Mouse (Mus musculus) limb, embryonic 11.5 days (tissue): ENCODE results near the gene Cd274. TPM values are rescaled to one million over a fixed set of nuclear protein-coding genes. Genes with fewer than 3 reads are reported as not detected.
A peak's percentile ranks its signal among the peaks of the same experiment; 100 is the strongest.
"Not testable (repeated sequence)": the region's sequence is repeated elsewhere in the genome, so short reads cannot be mapped to it uniquely, and the experiment has no call there.

ENCODE experiments used
- ATAC-seq: fragments of 200-750 bp; cut with Nextera tagmentation; 2 replicates; pipeline ENCODE4 v1.8.0; 2017; ENCODE audit warnings: low read depth; ENCODE audit not compliant: insufficient number of reproducible peaks, low FRiP score, low TSS enrichment
- DNase-seq: peaks from one replicate; pipeline ENCODE4 v3.0.0-alpha.2; 2015; ENCODE audit warnings: low spot score
- H3K27ac ChIP-seq: fragments of 300-500 bp; sonication (generic); replicated peaks from 2 replicates; pipeline ENCODE4 v1.5.1; 2014; ENCODE audit warnings: low read depth, mild to moderate bottlenecking, low read length
- H3K27me3 ChIP-seq: fragments of 300-500 bp; sonication (generic); 2 replicates; pipeline ENCODE4 v1.6.1; 2014; ENCODE audit warnings: mild to moderate bottlenecking, low read length, mixed read lengths; ENCODE audit not compliant: control insufficient read depth, insufficient read depth
- H3K36me3 ChIP-seq: fragments of 300-500 bp; sonication (generic); 2 replicates; pipeline ENCODE4 v1.6.1; 2014; ENCODE audit warnings: mild to moderate bottlenecking, low read length, moderate library complexity, mixed read lengths; ENCODE audit not compliant: control insufficient read depth, insufficient read depth
- H3K4me1 ChIP-seq: fragments of 300-500 bp; sonication (generic); 2 replicates; pipeline ENCODE4 v1.6.1; 2014; ENCODE audit warnings: low read length, mixed read lengths; ENCODE audit not compliant: control insufficient read depth, insufficient read depth
- H3K4me2 ChIP-seq: fragments of 300-500 bp; sonication (generic); 2 replicates; pipeline ENCODE4 v1.6.1; 2014; ENCODE audit warnings: low read depth, mild to moderate bottlenecking, moderate library complexity; ENCODE audit not compliant: severe bottlenecking
- H3K4me3 ChIP-seq: fragments of 300-500 bp; sonication (generic); 2 replicates; pipeline ENCODE4 v1.5.1; 2014; ENCODE audit warnings: low read depth, low read length
- H3K9ac ChIP-seq: fragments of 300-500 bp; sonication (generic); 2 replicates; pipeline ENCODE4 v1.6.1; 2014; ENCODE audit warnings: mild to moderate bottlenecking, low read length
- H3K9me3 ChIP-seq: fragments of 300-500 bp; sonication (generic); 2 replicates; pipeline ENCODE4 v1.6.1; 2016; ENCODE audit warnings: low read length; ENCODE audit not compliant: control insufficient read depth
- WGBS: fragments of 180-500 bp; shearing (Covaris S2); extraction: QIAGEN DNeasy Blood & Tissue Kit; methylation state at CpG from one replicate; pipeline ENCODE4 v1.1.7; 2014; 5-methylcytosine and 5-hydroxymethylcytosine counted together
- polyA plus RNA-seq: library from polyadenylated mRNA; unstranded; fragments of >200 nt; fragmentation: Nextera tagmentation; extraction: Ambion mirVana; gene quantifications from 2 replicates; pipeline ENCODE4 v1.2.1, GENCODE M21; 2014

The Cd274 gene
- polyA plus RNA-seq, 1 experiment from 2014 or later, result not detected

DNA sequence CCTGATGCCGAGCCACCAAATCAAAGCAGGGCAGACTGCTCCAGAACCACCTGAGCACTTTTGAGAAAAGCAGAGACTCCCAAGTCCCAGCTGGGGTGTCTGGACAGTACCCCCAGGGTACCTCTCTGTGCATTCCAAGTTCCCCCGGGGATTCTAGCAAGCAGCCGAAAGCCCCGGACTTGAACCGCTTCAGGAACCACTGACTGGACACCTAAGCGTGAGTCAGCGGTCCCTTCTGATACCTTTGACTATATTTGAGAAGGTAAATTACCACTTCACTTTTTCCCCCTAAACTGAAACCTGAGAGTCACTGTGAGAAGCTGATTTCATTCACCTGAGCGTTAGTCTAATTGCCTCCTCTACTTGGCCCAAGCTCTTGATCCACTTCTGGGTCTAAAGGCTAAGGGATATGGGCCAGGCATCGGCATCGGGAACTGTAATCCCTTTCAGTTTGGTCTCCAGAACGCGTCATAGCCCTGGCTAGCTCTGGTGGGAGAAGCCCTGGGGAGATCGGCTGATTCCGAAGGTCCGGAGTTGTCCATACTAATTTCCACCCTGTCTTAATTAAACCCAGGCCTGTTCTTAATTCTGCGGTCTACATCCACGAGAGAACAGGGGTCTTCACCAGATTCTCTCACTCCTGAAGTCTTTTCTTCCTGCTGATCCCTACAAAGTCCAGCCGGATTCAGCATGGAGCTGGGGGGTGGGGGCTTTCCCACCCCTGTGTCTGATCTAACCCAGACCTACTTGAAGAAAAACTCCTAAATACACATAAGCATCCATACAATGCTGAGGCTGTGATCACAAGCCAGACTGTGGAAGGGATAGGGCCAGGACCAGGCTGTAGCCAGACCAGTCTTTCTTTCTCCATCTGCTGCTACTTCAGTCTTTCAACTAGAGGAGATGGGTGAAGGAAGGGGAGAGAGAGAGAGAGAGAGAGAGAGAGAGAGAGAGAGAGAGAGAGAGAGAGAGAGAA lies 39.1 kb downstream of the Cd274 start:
- no peak overlapping the region for H3K9ac ChIP-seq
- WGBS, result 49% methylated on average over 18 of the region's 18 CpGs
- no peak for ATAC-seq

DNA sequence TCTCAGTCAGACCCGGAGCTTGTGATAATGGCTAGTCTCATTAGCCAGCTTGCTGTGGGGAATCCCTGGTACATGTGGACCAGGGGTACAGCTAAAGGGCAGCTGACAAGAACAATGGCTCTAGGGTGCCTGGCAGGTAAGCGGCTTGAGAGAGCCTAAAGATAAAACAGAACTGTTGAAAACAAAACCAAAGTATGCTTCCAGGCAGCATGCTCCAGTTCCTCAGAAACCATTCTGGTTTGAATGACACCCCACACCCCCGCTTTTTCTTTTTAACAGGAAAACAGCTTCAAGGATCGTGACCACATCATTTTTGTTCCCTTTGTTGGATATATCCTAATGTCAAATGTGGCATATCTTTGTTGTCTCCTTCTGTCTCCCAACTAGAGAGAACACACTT lies 43.4 kb downstream of the Cd274 start, which contains the start of gene Pdcd1lg2:
TSS of gene Pdcd1lg2 (plus strand) at position 301 of the 400 bp plus-strand sequence.
- 92% methylated on average over 4 of the region's 4 CpGs for WGBS
- Histone ChIP-seq H3K4me3 (no peak within 1 kb of the TSS), H3K4me2 (no peak within 1 kb of the TSS), H3K36me3 (no peaks in the 10 kb centered on the region), H3K9ac (no peak within 1 kb of the TSS), H3K9me3 (no peaks in the 10 kb centered on the region), H3K27me3 (no peaks in the 10 kb centered on the region), H3K27ac (no peak within 1 kb of the TSS), H3K4me1 (0 out of 2 replicates have a peak, but pooled peaks cover 3% of the 10 kb centered on the region)
- DNase-seq (no peak), ATAC-seq (no peak)

More for the DNA sequence above, 39.1 kb downstream of the Cd274 start:
- H3K9me3 ChIP-seq, result no peaks in the 10 kb centered on the region
- H3K4me2 ChIP-seq, result no peak overlapping the region
- H3K4me1 ChIP-seq, result peaks cover 14% of the 10 kb centered on the region; the same call in 1 of the 2 replicates
- H3K36me3 ChIP-seq, result no peaks in the 10 kb centered on the region
- H3K4me3 ChIP-seq, result no peak overlapping the region
- no peaks in the 10 kb centered on the region for H3K27me3 ChIP-seq
- peak; percentile 34 for DNase-seq
- H3K27ac ChIP-seq, result no peak overlapping the region

DNA sequence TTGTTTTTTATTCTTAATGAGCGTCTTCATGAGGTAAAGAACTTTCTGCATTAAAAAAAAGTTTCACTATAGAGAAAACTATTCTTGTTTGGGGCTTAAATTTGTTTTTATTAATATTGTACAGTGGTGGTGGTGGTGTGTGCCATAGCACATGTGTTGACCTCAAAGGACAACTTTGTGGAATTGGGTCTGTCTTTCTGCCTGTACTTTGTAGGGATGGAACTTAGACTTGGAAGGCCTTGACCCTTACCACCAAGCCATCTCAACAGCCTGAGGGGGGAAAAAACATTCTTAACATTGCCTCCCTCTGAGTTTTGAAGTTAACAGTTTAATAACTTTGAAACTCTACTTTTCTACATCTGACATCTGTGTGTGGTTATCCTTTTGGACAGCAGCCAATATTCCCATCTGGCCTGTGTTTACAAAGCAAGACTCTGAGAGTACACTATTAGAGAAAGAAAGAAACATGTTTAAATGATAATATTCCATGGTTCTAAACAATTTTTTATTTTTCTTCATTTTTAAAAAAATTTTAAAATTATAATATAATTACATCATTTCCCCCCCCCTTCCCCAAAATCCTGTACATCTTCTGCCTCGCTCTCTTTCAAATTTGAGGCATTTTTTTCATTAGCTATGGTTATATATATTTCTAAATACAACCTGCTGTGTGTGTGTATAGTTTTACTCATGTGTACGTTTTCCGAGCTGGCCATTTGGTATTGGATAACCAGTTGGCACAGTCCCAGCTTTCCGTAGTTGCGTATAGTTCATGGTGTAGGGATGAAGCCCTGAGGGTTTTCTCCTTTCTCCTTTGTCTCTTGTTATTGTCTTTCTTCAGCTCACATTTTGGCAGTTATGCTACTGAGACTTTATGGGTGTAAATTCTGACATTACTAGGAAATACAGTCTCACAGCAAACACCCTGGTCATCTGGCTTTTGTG lies 45.5 kb downstream of the Cd274 start:
- no peaks in the 10 kb centered on the region for H3K36me3 ChIP-seq
- H3K4me2 ChIP-seq, result no peak overlapping the region
- DNase-seq, result peak; percentile 69
- ATAC-seq, result no peak
- H3K27me3 ChIP-seq, result no peaks in the 10 kb centered on the region
- 0 out of 2 replicates have a peak overlapping the region, but pooled peaks have one; percentile 3 for H3K27ac ChIP-seq
- no peaks in the 10 kb centered on the region for H3K4me1 ChIP-seq
- WGBS, result 75% methylated on average over 6 of the region's 6 CpGs
- no peaks in the 10 kb centered on the region for H3K9me3 ChIP-seq
- no peak overlapping the region for H3K9ac ChIP-seq
- H3K4me3 ChIP-seq, result no peak overlapping the region

DNA sequence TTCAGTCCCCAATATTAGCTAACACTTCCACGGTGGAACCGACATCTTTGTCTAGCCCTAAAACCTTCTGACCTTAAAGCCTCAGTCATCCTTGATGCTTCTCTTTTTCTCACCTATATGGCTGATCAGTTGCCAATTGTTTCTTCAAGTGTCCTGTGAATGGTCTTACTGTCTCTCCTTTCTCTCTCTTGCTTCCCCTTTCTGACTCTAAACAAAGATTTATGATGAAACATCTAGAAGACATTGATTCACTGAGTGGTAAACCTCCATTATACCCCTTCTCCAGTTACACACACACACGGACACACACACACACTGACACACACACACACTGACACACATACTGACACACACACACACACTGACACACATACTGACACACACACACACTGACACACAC lies 47.3 kb downstream of the Cd274 start:
- no peaks in the 10 kb centered on the region for H3K27me3 ChIP-seq
- ATAC-seq, result no peak
- WGBS, result 83% methylated on average over 3 of the region's 3 CpGs

DNA sequence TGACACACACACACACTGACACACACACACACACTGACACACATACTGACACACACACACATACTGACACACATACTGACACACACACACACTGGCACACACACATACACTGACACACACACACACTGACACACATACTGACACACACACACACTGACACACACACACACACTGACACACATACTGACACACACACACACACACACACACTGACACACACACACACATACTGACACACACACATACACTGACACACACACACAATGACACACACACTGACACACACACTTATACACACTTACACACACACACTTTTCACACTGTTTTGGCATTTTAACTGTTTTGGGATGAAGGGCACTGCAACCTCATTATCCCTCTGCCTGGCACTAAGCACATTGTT lies 47.7 kb downstream of the Cd274 start:
- not testable (repeated sequence) for H3K27me3 ChIP-seq, ATAC-seq, H3K27ac ChIP-seq, H3K36me3 ChIP-seq, H3K9me3 ChIP-seq, H3K9ac ChIP-seq, H3K4me2 ChIP-seq, DNase-seq, H3K4me3 ChIP-seq, H3K4me1 ChIP-seq

More for the DNA sequence above, 47.3 kb downstream of the Cd274 start:
- no peak overlapping the region for H3K27ac ChIP-seq
- no peak overlapping the region for H3K4me3 ChIP-seq
- no peaks in the 10 kb centered on the region for H3K4me1 ChIP-seq
- DNase-seq, result no peak
- H3K9me3 ChIP-seq, result no peaks in the 10 kb centered on the region
- no peaks in the 10 kb centered on the region for H3K36me3 ChIP-seq
- no peak overlapping the region for H3K4me2 ChIP-seq
- no peak overlapping the region for H3K9ac ChIP-seq

DNA sequence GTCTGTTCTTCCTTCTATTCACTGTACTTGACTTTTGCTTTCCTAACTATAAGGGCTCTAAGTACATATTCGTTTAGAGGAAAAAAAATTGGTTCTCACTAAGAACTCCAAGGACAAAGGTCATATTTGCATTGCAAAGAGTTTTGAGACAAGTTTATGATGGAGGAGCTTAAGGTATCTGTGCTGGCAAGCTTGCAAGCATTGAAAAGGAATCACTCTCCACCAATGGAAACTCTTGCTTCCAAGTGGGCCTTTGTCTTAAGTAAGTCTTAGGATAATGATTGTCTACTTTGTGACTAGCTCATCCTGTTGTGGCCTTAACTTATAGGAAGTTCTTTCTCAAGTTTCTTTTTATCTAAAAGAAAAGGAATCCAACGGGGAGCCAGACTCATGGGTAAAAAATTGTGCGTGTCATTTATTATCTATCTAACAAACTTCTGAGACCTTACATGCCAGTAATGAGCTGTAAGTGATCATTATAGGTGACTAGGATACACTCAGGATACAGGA lies 49.2 kb downstream of the Cd274 start:
- Histone ChIP-seq H3K27me3 (no peaks in the 10 kb centered on the region), H3K27ac (no peak overlapping the region), H3K9me3 (no peaks in the 10 kb centered on the region), H3K4me3 (no peak overlapping the region), H3K4me2 (no peak overlapping the region), H3K9ac (no peak overlapping the region), H3K36me3 (no peaks in the 10 kb centered on the region), H3K4me1 (no peaks in the 10 kb centered on the region)
- ATAC-seq (no peak), DNase-seq (no peak)
- 76% methylated on average over 3 of the region's 3 CpGs for WGBS

DNA sequence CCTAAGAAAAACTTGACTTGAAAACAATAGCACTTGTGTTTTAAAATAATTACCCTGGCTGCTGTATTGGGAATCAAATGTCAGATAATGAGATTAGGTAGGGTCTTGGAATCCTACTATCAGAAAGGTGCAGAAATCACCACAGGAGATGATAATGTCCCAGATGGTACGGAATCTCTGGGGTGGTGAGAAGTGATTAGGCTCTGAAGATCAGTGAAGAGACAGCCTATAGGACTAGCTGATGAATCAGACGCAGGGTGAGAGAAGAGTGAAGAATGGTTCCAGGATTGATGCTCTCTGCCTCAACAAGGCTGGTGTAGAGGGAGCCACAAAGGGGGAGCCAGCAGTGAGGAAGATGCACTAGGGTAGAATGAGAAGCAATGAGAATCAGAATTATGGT lies 49.9 kb downstream of the Cd274 start:
- Histone ChIP-seq H3K9me3 (no peaks in the 10 kb centered on the region), H3K4me3 (no peak overlapping the region), H3K9ac (no peak overlapping the region), H3K27ac (no peak overlapping the region), H3K36me3 (no peaks in the 10 kb centered on the region), H3K27me3 (no peaks in the 10 kb centered on the region), H3K4me1 (no peaks in the 10 kb centered on the region), H3K4me2 (no peak overlapping the region)
- DNase-seq (no peak), ATAC-seq (no peak)
- WGBS, result 86% methylated on average over 2 of the region's 2 CpGs

DNA sequence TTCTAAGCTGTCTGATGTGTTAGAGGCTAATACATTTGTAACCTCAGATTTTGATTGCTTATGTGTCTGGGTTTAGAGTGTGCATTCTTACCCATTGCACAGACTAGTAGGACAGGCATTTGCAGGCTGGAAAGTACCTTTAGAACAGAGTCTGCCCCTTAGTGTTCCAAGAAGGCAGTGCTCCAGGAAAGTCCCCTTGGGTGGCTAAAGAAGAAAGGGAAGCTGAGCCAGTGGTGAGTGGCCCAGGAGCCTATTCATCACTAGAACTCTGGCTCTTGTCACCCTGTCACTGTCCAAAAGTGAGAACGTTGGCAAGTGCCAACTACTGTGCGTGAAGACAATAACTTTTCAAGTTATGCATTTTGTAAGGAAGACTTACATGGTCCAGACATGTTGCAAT lies 50.6 kb downstream of the Cd274 start:
- H3K27me3 ChIP-seq, result no peaks in the 10 kb centered on the region

More for the DNA sequence above, 50.6 kb downstream of the Cd274 start:
- no peak overlapping the region for H3K9ac ChIP-seq
- 80% methylated on average over 2 of the region's 2 CpGs for WGBS
- ATAC-seq (no peak), DNase-seq (no peak)
- no peaks in the 10 kb centered on the region for H3K9me3 ChIP-seq
- H3K36me3 ChIP-seq, result no peaks in the 10 kb centered on the region
- H3K4me2 ChIP-seq, result no peak overlapping the region
- no peak overlapping the region for H3K27ac ChIP-seq
- no peak overlapping the region for H3K4me3 ChIP-seq
- H3K4me1 ChIP-seq, result no peaks in the 10 kb centered on the region
